Mouse (Mus musculus): ENCODE measurements around the gene Cblc.

DNA sequence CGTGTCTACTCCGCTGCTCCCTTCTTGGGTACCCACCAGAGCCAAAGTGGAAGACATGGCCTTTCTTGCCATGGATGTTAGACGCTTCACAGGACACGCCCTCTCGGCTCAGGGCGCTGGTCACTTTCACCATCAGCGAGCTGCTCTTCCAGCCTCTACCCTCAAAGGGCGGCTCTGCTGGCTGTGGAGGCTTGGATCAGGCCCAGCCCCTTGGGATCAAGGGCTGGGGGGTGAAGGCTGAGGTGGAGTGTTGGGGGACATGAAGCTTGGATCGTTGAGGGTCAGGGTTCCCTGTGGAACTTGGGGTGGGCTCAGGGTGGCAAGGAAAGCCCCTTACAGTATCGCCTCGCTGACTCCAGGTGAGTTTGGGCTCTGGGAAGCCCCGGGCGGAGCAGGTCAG is 38.0 kb downstream of the Cblc start:
- TF ChIP-seq CTCF (IDR thresholded peaks at IDR 0.05) (no peak), EP300 (IDR thresholded peaks at IDR 0.05) (no peak)

Measured in lung, postnatal 0 days (tissue).